Mouse (Mus musculus): Measurements from ENCODE around the gene Nudt15.

Gene Nudt15

DNA sequence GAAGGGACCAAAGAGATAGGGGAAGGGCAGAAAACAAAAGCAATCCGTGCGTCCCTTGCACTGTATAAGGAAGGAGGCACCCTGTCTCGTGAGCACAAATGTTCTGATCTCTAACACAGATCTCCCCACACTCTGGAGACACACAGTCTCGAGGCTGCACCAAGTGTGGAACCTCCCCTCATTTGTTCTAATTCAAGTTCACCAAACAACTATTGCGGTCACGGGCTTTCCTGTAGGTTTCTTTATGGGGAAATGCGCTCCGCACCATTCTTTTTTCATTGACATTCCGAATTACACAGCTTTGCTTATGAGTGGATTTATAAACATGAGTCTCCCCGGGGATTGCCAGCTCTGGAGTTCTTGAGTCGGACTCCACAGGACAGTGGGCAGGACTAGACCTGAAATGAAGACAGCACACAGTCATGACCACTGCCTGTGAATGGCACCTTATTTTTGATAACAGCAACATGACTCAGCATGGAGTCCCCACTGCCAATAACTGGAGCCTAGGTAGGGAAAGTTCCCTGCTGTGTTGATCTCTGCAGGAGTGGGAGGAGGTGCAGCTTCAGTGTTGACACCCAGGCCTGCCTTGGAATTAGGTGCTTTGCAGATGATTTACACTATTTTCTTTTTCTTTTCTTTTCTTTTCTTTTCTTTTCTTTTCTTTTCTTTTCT is 40.2 kb downstream of the Nudt15 start:
- no peak for DNase-seq (ENCODE audit: low read depth)

DNA sequence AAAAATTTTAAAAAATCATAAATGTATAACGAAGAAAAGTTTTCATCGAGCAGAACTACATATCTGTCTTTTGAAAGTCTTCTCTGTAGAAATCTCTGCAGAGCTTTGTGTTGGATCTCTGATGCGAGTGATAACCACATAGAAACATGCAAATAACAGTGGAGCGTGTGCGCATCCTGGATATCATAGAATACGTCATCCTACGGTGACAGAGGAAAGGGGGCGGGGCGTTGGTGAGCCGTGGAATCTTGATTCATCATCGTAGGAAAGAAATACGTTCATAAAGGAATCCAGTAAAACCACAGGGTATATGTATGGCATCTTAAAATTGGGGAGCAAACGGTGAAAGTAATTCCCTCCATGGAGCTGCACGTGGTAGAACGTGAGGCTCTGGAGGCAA is 40.8 kb downstream of the Nudt15 start:
- DNase-seq (ENCODE audit: low read depth), result no peak

DNA sequence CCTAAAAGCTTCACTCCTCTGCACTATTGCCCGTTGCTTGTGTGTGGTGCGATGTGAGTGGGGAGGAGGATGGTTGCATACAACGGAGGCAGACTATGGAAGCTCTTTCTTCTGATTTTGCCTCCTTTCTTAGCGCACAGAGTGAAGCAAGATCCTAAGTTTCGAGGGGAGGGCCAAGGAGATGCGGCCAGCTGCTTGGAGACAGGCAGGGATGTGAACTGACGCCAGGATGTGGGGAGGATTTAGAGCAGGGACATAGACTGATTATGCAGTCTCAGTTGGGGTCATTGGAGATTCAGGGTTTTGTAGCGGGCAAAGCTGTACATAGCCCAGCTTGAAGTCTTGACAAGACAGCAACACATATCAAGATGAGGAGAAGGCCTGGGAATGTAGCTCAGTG is 41.8 kb downstream of the Nudt15 start:
- DNase-seq (ENCODE audit: low read depth), result no peak

DNA sequence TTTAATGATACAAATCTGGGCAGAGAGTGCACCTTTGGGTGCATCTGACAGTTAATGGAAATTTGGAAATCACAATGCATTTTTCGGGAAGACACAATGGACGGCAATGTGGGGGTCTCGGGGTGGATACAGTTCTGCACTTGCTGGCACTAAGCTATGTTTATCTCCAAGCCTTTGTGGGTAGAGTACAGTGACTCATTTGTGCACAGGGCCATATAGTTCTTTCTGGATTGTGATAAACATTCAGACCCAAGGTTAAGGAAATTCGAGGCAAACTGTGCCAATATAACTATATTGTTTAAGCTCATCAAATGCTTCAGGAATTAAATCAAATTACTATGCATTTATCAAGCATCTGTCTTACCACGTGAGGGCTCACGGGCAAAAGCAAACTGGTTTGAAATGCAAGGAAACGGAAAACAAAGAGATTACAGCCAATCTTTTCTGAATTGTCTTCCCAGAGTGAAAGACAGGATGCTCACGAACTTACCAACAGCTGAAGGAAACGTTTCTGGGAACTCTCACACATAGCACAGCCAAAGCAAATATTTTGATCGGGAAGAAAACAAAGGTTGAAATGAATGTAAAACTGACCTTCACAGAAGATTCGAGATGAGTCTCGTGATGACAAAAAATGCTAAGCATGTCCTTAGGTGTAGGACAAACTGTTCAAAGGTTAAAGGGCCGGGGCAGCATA is 44.7 kb downstream of the Nudt15 start:
- DNase-seq (ENCODE audit: low read depth), result no peak

DNA sequence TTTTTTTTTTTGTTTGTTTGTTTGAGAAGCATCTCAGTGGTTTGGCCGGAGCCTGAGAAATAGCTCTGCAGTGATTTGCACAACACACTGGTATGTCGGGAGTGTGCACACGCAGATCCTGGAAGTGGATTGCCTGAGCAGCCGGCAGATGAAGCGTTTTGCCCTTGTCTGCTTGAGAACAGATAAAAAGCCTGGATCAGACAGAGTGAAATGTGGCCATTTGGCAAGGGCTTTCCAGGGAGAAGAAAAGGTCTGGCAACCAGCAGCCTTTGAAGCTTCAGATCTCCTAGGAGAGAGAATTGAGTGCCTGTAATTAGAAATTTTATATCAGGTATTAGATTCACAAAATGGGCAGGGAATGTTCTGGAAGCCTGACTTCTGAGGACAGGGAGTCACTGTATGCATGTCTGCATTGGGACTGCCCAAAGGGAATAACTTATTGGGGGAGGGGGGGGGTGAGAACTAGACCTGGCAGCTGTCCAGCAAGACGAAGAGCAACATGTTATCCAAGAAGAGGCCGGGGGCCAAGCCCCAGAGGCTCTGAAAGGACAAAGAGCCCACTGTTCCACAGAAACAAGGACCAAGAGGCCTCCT is 45.4 kb downstream of the Nudt15 start:
- no peak for DNase-seq (ENCODE audit: low read depth)

DNA sequence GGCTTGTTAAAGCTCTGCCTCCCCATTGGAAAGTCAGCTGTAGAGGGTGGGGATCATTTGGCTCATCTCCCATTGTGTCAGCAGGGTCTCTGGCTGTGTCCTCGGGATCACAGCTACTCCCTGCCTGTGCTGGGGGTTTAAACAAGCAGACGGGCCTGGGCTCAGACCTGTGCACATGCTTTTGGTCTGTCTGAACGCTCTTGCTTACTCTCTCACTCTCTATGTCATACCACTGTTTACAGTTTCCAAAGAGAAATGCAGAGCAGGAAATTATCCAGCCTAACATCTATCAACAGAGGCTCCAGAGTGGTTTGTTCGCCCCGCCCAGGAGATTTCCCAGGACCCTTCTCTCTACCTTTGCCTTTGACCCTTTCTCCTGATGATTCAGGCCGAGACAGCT is 46.3 kb downstream of the Nudt15 start:
- no peak for DNase-seq (ENCODE audit: low read depth)

DNA sequence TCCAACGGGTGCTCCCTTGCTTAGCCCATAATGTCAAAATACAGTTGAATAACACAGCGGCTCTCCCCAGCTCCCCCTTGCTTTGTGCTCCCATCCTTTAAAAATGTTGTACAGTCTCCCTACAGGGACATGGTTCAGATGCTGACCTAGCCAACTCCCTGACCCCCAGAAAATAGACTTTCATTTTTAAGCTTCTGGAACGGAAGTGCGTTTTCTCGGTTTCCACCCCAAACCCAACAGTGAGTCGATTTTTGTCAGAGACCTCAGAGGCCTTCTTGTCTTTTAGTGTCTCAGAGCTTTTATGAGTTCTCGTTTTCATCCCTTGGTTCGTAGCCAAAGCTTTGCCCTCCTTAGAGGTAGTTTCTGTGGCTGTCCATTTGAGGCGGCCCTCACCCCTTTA is 46.8 kb downstream of the Nudt15 start:
- no peak for DNase-seq (ENCODE audit: low read depth)

DNA sequence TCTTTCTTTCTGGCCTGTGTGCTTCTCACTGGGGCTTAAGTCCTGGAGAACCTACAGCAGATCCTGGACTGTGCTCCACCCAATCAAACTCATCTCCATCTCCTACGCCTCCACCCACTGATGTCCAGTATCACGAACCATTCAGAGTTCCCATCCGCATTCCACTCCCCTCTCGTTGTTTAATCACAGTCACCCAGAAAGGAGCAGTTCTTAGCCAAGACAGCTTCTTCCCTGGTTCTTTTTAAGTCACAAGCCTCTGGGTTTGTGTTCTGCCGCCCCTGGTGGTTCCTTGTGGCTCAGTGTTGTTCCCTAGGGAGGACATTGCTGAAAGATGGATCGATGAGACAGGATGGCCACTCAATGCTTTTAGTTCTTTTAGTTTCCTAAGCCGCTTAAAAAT is 52.3 kb downstream of the Nudt15 start:
- DNase-seq (ENCODE audit: low read depth), result no peak

DNA sequence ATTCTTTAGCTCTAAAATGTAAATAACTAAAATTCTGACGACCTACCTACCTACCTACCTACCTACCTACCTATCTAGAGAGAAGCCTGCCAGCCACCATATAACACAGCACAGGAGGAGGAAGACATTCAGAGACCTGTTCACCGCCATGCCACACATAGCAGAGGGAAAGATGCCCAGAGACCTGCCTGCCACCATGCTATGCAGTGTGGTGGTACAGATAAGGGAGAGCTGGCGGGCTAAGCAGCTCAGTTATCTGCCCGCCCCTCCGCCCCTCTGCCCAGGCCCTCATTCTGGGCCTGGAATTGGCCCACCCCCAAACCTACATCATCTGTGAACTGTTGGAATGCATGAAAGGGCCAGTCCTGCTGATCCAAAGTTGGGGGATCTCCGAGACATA is 53.9 kb downstream of the Nudt15 start:
- DNase-seq (ENCODE audit: low read depth), result no peak

DNA sequence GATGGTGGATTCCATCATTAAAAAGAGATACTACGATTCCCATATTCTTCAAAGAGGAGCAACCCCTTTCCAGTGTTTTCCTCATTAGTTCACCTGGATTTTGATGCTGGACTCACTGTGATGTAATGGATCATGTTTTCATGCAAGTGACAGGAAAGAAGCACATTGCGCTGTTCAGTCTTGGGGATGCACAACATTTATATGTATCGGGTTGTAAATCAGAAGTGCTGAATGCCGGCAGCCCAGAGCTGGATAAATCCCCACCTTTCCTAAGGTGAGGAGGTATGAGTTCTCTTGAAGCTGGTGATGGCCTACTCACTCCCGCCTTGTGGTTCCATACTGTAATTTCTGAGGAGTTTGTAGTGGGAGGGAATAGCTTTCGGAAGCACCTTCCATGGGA is 54.7 kb downstream of the Nudt15 start:
- DNase-seq (ENCODE audit: low read depth), result no peak

DNA sequence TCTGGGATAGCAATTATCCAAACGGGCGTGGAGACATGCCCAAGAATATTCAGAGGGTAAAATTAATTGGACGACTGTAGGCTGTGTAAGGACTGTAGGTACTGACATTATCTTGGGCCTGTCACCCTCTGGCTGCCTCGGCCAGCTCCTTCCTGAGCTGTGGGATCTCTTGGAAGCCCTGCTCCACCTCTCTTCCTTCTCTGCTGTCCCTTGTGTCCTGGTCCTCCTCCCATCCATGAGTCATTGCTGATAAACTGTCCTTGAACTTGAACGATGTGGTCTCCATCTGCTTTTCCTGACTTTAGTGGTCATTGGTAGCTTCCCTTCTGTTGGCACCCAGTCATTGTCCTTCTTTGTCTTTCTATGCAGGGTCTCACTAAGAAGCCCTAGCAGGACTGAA is 61.4 kb downstream of the Nudt15 start:
- DNase-seq (ENCODE audit: low read depth), result no peak

DNA sequence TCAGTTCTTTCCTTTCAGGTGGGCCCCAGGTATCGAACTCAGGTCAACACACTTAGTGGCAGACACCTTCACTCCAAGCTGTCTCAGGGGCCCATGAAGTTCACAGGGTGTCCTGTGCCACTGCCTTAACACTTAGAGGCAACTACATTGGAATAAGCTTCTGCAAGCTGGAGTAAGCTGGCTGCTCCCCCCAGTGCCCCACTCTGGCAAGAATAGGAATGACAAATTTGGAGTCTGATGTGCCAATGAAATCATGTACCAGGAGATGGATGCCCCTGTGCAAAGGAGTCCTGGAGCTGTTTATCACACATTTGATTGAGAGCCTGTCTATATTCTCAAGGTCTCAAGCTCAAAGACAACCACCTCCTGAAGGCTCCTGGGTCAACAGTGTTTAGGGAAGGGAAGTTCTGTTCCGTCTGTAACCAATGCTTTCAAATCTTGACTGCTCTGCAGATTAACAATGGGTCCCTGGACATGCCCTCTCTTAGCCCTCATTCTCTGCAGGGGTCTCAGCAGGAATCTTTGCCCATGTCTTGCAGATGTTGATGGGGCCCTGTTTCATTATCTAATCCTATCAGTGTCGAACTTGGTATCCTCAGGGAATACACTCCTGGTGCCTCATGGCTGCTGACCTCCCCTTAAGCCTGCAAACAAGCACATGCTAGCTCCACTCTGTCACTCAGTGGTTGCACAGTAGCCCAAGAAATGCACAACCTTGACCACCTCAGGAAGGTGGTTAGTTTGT is 63.5 kb downstream of the Nudt15 start:
- DNase-seq (ENCODE audit: low read depth), result no peak

DNA sequence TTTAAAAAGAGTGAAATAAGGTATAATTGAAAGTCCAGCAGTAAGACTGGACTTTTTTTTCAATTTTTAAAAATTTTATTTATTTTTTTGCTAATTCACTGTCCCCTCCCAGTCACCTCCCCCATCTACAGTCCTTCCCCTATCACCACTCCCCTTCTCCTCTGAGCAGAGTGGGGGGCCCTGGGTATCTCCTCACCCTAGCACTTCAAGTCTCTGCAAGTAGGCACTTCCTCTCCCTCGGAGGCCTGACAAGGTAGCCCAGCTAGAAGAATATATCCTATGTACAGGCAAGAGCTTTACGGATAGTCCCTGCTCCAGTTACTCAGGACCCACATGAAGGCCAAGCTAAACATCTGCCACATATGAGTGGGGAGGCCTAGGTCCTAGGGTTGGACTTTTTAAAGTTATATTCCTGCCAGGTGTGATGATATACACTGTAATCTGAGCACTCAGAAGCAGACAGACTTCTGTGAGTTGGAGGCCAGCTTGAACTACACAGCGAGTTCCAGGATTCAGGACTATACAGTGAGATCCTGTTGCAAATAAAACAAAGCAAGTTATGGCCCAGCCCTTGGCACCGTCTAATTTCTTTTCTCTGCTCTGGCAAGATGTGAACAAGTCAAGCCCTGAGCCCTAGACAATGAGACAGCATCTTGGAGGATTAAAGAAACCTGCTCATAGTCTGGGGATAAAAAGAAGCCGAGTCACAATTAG is 64.4 kb downstream of the Nudt15 start:
- no peak for DNase-seq (ENCODE audit: low read depth)

DNA sequence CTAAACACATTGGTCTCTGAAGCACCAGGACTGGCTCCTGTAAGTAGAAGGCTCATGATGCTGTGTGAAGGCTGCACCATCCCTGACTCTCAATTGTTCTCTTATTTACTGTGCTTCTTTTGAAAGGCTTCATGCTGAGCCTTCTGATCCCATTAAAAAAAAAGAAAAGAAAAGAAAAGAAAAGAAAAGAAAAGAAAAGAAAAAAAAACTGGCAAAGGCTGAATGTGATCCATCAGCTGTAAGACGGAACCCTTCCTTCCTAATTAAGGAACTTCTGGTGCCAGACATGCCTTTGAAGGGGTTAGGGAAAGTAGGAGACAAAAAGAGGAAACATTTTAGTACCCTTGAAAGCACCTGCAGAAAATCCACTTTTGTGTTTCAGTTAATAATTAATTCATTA is 68.3 kb downstream of the Nudt15 start:
- DNase-seq (ENCODE audit: low read depth), result no peak

DNA sequence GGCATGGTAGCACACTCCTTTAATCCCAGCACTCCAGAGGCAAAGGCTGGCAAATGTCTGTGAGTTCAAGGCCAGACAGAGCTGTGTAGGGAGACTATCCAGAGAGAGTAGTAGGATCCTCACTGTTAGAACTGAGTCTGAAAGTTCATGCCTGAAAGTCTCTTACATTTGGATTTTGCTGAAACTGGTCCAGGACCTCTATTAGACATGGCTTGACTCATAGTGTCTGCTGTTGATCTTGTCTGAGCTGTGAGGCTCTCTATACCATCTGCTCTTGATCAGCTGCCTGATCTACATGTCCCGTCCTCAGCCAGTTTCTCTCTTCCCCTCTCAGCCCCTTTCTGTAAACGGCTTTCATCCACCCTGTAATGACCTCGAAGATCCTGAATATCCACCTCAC is 69.7 kb downstream of the Nudt15 start:
- no peak for DNase-seq (ENCODE audit: low read depth)

DNA sequence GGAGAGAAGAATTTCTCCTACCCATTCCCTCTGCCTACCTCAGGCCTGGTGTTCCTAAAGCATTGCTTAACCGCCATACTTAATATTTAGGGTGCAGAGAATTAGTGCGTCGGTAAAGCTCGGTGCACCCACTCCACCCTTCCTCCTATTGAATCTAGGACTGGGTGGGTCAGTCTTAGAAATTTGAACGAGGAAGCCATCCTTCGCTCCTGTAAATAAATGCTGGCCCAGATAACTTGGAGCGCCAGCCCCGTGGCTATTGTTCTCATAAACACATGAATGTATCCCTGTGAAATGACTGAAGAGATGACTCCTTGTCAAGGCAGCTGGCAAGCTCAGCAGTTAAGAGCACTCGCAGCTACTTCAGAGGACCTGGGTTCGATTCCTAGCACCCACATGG is 71.0 kb downstream of the Nudt15 start:
- no peak for DNase-seq (ENCODE audit: low read depth)

DNA sequence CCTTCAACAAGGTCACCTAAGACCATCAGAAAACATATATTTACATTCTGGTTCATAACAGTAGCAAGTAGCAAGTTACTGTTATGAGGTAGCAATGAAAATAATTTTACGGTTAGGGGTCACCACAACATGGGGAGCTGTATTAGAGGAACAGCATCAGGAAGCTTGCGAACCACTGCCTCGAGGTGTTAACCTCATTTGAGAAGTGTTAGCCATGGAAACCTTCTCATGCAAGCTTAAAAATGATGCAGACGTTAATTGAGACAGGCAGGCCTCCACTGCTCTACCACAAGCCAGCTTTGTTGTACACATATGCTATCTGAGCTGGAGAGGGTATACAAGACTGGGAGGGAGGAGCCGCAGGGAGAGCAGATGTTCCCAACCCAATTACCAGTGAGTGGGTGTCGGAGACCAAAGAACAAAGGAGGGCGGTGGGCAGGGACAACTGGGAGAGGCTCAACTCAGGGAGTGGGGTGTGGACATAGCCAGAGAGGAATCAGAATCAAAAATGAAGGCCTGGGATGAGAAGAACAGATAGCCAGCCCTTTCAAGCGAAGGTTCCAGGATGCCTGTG is 71.6 kb downstream of the Nudt15 start:
- DNase-seq (ENCODE audit: low read depth), result no peak

DNA sequence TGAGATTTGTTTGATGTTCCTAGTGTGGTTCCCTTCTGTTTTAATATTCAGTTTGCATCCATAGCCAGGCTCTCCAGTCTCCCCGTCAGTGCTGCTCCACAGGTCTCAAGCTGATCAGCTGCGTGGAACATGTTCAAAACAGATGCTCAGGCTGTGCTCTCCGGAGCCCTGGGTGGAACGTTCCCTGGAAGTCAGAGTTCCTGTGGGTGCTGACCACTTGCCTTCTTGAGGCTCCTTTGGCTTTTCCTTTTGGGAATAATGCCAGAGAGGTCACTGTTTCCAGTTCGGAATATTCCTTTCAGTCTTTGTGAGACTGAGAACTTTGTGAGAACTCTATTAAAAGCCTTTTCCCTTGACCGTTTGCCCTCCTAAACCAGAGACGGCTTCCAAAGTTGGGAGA is 72.5 kb downstream of the Nudt15 start:
- DNase-seq (ENCODE audit: low read depth), result no peak

DNA sequence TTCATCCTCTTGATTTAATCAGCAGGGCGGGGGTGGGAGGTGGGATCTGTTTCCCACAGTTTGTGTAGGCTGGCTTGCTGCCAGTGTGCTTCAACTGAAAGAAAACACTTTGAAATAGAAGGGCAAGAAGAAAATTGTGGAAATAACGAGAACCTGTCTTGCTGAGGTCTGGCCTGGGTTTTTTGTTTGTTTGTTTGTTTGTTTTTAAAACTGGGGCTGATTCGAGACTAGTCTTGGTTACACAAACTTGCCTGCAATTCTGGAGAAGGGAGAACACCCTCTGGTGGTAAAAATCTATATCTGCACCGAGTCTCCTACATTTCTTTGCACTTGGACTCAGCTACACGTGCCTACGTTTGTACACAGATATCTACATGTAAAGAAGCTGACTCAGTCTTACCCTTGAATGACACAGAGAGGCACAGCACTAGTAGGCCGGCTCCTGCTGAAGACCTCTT is 73.4 kb downstream of the Nudt15 start:
- DNase-seq (ENCODE audit: low read depth), result peak; percentile 29

DNA sequence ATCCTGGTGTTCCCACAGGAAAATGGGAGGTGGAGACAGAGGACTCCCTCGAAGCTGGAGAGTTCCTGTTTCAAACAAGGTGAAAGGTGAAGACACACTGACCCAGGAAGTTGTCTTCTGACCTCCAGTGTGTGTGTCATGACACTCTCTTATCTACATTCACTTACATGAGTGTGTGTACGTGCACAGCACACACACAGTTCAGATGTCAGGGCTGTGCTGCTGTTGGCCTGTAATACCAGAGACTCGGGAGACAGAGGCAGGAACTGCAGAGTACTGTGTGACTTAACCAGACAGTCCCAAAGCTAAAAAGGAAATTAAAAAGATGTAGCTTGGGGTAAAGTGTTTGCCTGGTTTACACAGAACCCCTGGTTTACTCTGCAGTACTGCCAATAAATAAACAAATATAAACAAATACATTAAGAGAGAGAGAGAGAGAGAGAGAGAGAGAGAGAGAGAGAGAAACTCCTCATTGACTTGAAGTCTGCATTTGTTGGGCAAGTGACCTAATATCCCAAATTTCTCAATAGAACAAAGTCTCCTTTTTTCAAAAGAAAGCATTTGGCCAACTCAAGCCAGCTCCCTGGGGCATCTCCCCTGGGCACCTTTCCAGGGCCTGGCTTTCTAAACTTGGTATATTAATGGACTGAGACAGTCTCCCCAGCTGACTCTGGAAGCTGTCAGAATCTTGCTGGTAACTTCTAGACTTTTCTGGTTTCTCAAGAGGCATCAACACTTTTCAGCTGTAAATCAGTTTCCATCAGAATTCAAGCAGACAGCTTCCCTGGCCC is 74.2 kb downstream of the Nudt15 start:
- DNase-seq (ENCODE audit: low read depth), result no peak

DNA sequence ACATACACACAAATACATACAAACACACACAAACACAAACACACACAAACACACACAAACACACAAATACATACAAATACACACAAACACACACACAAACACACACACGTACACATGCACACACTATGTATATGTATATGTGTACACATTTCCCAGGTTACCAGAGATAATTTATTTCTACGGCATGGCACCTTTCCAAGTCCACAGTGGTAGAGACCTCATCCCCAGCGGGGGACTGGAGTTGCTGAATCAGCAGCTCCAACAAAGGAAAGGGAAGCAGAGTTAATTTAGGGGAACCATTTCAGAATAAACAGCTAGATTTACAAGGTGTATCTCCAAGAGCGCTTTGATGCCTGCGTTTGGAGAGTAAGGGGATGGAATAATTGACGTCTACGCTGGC is 75.8 kb downstream of the Nudt15 start:
- no peak for DNase-seq (ENCODE audit: low read depth)

Measured in c-Kit-positive CD71-positive TER-119-negative erythroid progenitor cells, embryonic 14.5 days (primary cell).